Mouse (Mus musculus) stomach, embryonic 14.5 days (tissue): Measurements from ENCODE around the gene Hipk2. TPM values are rescaled to one million over a fixed set of nuclear protein-coding genes. Genes with fewer than 3 reads are reported as not detected.
A peak's percentile ranks its signal among the peaks of the same experiment; 100 is the strongest.

Experiments
- ATAC-seq: fragments of 200-750 bp; cut with Nextera tagmentation; 2 replicates; pipeline ENCODE4 v1.8.0; 2017; ENCODE audit warnings: low read depth, moderate TSS enrichment; ENCODE audit not compliant: insufficient number of reproducible peaks, insufficient read depth, low FRiP score
- H3K27ac ChIP-seq: fragments of 300-500 bp; sonication (generic); 2 replicates; pipeline ENCODE4 v1.5.1; 2014; ENCODE audit warnings: mild to moderate bottlenecking, low read length, moderate library complexity, mixed read lengths
- H3K27me3 ChIP-seq: fragments of 300-500 bp; sonication (generic); 2 replicates; pipeline ENCODE4 v1.6.1; 2014; ENCODE audit warnings: low read length, control low read depth, mixed read lengths; ENCODE audit not compliant: control insufficient read depth, insufficient read depth
- H3K36me3 ChIP-seq: fragments of 300-500 bp; sonication (generic); 2 replicates; pipeline ENCODE4 v1.6.1; 2014; ENCODE audit warnings: mild to moderate bottlenecking, control low read depth, low read length, moderate library complexity, mixed read lengths; ENCODE audit not compliant: control insufficient read depth, insufficient read depth
- H3K4me1 ChIP-seq: fragments of 300-500 bp; sonication (generic); 2 replicates; pipeline ENCODE4 v1.6.1; 2014; ENCODE audit warnings: low read length, control low read depth, mixed read lengths; ENCODE audit not compliant: control insufficient read depth, insufficient read depth
- H3K4me2 ChIP-seq: fragments of 300-500 bp; sonication (generic); replicated peaks from 2 replicates; pipeline ENCODE4 v1.6.1; 2014; ENCODE audit warnings: low read depth, low read length, control low read depth
- H3K4me3 ChIP-seq: fragments of 300-500 bp; sonication (generic); 2 replicates; pipeline ENCODE4 v1.5.1; 2014; ENCODE audit warnings: low read depth, low read length, control low read depth
- H3K9ac ChIP-seq: fragments of 300-500 bp; sonication (generic); replicated peaks from 2 replicates; pipeline ENCODE4 v1.6.1; 2014; ENCODE audit warnings: low read depth, mild to moderate bottlenecking, control low read depth, low read length, moderate library complexity, mixed read lengths
- H3K9me3 ChIP-seq: fragments of 300-500 bp; sonication (generic); 2 replicates; pipeline ENCODE4 v1.6.1; 2016; ENCODE audit warnings: low read depth, low read length, control low read depth; ENCODE audit not compliant: control insufficient read depth
- WGBS: fragments of 180-500 bp; shearing (Covaris S2); extraction: QIAGEN DNeasy Blood & Tissue Kit; methylation state at CpG from one replicate; pipeline ENCODE4 v1.1.7; 2014; 5-methylcytosine and 5-hydroxymethylcytosine counted together
- polyA plus RNA-seq: library from polyadenylated mRNA; unstranded; fragments of >200 nt; fragmentation: Nextera tagmentation; extraction: Ambion mirVana; gene quantifications from 2 replicates; pipeline ENCODE4 v1.2.1, GENCODE M21; 2014

Hipk2 gene
- polyA plus RNA-seq, 1 experiment from 2014 or later: 34.3 TPM

- no peak overlapping the region for H3K4me2 ChIP-seq
- H3K27ac ChIP-seq: no peak overlapping the region
- H3K4me3 ChIP-seq: no peak overlapping the region
- no peak for ATAC-seq
- no peaks in the 10 kb centered on the region for H3K27me3 ChIP-seq
- H3K9ac ChIP-seq: no peak overlapping the region
- no peaks in the 10 kb centered on the region for H3K4me1 ChIP-seq
- 97% methylated on average over 1 of the region's 1 CpGs for WGBS
- H3K36me3 ChIP-seq: peaks cover 40% of the 10 kb centered on the region
- no peaks in the 10 kb centered on the region for H3K9me3 ChIP-seq
Observed at GRCm38 (mm10) chr6:38816216-38816615, 59.7 kb downstream of the Hipk2 start.

GRCm38 (mm10) chr6:38815582-38815981 lies 60.4 kb downstream of the Hipk2 start:
- Histone ChIP-seq H3K27me3 (no peaks in the 10 kb centered on the region), H3K4me1 (no peaks in the 10 kb centered on the region), H3K27ac (no peak overlapping the region), H3K4me3 (no peak overlapping the region), H3K36me3 (peaks cover 40% of the 10 kb centered on the region), H3K9ac (no peak overlapping the region), H3K9me3 (no peaks in the 10 kb centered on the region), H3K4me2 (no peak overlapping the region)
- 73% methylated on average over 2 of the region's 2 CpGs for WGBS
- ATAC-seq: no peak

- Histone ChIP-seq H3K27me3 (no peaks in the 10 kb centered on the region), H3K27ac (no peak overlapping the region), H3K9ac (no peak overlapping the region), H3K4me3 (no peak overlapping the region), H3K36me3 (peaks cover 40% of the 10 kb centered on the region), H3K4me2 (no peak overlapping the region), H3K4me1 (peaks cover 3% of the 10 kb centered on the region; the same call in 1 of the 2 replicates), H3K9me3 (no peaks in the 10 kb centered on the region)
- ATAC-seq: no peak
- 85% methylated on average over 2 of the region's 2 CpGs for WGBS
Observed at GRCm38 (mm10) chr6:38814690-38815089, 61.3 kb downstream of the Hipk2 start.

DNA sequence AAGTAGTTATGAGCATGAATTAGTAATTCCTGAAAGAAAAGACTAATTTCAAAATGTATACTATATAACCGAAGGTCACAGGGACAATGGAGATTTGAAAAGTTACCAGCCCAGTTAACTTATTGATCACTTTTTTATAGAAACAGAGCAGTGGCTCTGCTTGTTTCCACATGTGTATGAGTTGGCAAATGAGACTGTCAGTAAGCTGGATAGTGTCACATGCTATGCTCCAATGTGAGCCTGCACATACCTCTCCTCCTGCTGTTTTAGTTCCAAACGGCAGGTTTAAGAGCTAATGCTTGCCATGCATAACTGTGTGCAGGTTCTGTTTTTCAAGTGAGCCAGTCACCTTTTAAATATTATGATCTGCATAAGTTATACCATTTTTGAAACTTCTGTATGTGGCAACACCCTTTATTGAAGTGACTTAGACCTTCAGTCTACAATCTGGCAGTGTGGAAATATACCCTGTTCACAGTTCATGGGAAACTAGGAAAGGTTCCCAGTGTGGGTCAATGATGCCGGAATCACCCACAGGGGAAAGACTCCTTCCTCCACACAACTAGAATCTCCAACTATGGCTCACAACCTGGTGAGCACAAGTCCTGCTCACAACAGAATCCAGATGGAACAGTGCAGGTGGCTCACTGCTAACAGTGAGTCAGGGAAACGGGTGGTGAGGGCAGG lies 64.4 kb downstream of the Hipk2 start:
- Histone ChIP-seq H3K27me3 (no peaks in the 10 kb centered on the region), H3K4me3 (no peak overlapping the region), H3K4me2 (no peak overlapping the region), H3K36me3 (peaks cover 15% of the 10 kb centered on the region), H3K27ac (no peak overlapping the region), H3K4me1 (peaks cover 3% of the 10 kb centered on the region; the same call in 1 of the 2 replicates), H3K9me3 (no peaks in the 10 kb centered on the region), H3K9ac (no peak overlapping the region)
- WGBS: 66% methylated on average over 4 of the region's 4 CpGs
- no peak for ATAC-seq

DNA sequence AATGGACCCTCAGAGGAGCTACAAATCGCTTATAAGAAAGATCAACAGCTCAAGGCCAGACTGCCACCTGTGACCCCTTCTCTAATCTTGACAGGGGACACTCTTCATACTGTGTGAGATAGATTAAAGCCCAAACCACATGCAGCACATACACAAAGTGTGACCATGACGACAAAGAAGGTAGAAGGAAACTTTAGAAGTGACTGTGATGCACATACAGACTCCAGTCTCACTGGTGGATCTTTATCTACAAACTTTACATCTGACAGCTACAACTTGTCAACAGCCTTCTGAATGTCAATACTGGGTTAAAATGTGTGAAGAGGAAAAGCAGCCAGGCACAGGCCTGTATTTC lies 65.9 kb downstream of the Hipk2 start:
- H3K27ac ChIP-seq: 0 out of 2 replicates have a peak overlapping the region, but pooled peaks have one; percentile 27
- no peak overlapping the region for H3K4me3 ChIP-seq
- no peaks in the 10 kb centered on the region for H3K27me3 ChIP-seq
- ATAC-seq: no peak
- H3K36me3 ChIP-seq: peaks cover 3% of the 10 kb centered on the region; the same call in 1 of the 2 replicates
- H3K4me2 ChIP-seq: no peak overlapping the region
- peaks cover 3% of the 10 kb centered on the region; the same call in 1 of the 2 replicates for H3K4me1 ChIP-seq
- no peaks in the 10 kb centered on the region for H3K9me3 ChIP-seq
- 20% methylated on average over 2 of the region's 2 CpGs for whole genome bisulfite sequencing
- no peak overlapping the region for H3K9ac ChIP-seq

GRCm38 (mm10) chr6:38809396-38810120 lies 66.4 kb downstream of the Hipk2 start:
- peaks cover 3% of the 10 kb centered on the region; the same call in 1 of the 2 replicates for H3K4me1 ChIP-seq
- no peak for ATAC-seq
- H3K4me3 ChIP-seq: no peak overlapping the region
- no peaks in the 10 kb centered on the region for H3K27me3 ChIP-seq
- no peaks in the 10 kb centered on the region; the same call in 1 of the 2 replicates for H3K36me3 ChIP-seq
- 55% methylated on average over 10 of the region's 10 CpGs for WGBS
- H3K9ac ChIP-seq: no peak overlapping the region
- H3K9me3 ChIP-seq: no peaks in the 10 kb centered on the region
- 0 out of 2 replicates have a peak overlapping the region, but pooled peaks have one; percentile 27 for H3K27ac ChIP-seq
- no peak overlapping the region for H3K4me2 ChIP-seq

DNA sequence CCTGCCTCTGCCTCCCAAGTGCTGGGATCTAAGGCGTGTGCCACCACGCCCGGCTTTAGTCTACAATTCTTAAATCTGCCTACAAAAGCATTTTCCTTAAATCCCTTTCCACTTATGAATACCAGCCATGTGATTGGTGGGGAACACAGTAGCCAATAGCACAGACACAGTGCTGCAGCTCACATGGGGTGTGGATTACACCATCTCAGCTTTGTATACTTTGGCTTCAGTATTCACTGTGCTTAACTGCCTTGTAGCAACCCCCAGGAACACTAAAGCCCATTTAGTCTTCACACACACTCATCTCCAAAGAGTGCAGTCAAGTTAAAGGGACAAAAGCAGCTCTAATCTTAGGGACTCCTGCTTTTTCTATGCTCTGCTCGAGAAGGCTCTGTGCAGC lies 67.6 kb downstream of the Hipk2 start:
- Histone ChIP-seq H3K4me2 (no peak overlapping the region), H3K27me3 (no peaks in the 10 kb centered on the region), H3K9ac (no peak overlapping the region), H3K27ac (no peak overlapping the region), H3K4me1 (peaks cover 3% of the 10 kb centered on the region; the same call in 1 of the 2 replicates), H3K36me3 (peaks cover 3% of the 10 kb centered on the region; the same call in 1 of the 2 replicates), H3K9me3 (no peaks in the 10 kb centered on the region), H3K4me3 (no peak overlapping the region)
- WGBS: 92% methylated on average over 4 of the region's 4 CpGs
- no peak for ATAC-seq

- Histone ChIP-seq H3K36me3 (peaks cover 3% of the 10 kb centered on the region; the same call in 1 of the 2 replicates), H3K27me3 (no peaks in the 10 kb centered on the region), H3K4me2 (no peak overlapping the region), H3K4me1 (peaks cover 3% of the 10 kb centered on the region; the same call in 1 of the 2 replicates), H3K4me3 (no peak overlapping the region), H3K27ac (no peak overlapping the region), H3K9ac (no peak overlapping the region), H3K9me3 (no peaks in the 10 kb centered on the region)
- no peak for ATAC-seq
- 78% methylated on average over 4 of the region's 4 CpGs for WGBS
Observed at GRCm38 (mm10) chr6:38806963-38807445, 69.0 kb downstream of the Hipk2 start.
